24 mouse cellular contexts compared by ENCODE assay signal in the genomic region with DNA sequence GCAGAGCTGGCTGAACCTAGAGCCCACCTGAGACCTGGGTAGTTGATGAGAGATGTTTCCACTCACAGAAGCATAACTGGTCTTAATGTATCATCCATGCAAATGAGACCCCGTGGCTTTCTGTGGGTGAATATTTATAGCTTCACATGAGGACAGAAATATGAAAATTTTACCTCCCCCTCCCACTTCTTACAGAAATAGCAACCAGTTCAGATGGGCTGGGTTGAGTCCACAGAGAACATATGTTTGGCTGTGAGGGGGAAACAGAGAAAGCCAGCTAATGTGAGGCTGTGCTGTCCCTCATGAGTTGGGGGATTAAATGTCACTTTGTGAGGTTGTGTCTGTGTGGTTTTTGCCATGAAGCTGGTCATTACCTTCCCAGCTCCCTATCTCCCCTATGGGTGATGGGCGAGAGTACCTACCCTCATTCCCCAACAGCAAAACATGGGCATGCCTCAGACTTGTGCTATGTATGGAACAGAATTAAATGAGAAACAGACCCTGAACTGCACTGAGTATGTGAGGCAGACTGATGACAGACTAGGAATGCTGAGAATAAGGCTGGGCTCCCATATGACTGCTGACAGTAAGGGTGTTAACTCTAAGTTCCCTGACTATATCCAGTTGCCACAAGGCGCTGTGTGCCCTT.
DNase-seq lines count a peak whose midpoint lies in the region; ATAC-seq and TF ChIP-seq lines count a peak whose summit lies in the region.
"Had no signal": no experiment of that assay in that cellular context is flagged by ENCODE, and none has a peak within 500 bp of the region (broad histone marks: within the 10 kb centered on the region; RNA-seq: fewer than 3 reads in every experiment).

No protein-coding gene starts in this region.

- H3K4me1 ChIP-seq in forebrain, postnatal 0 days (ENCODE audit: insufficient read depth): no peaks in the 10 kb centered on the region
- H3K4me1 ChIP-seq in forebrain, embryonic 11.5 days (replicated peaks; ENCODE audit: control insufficient read depth, insufficient read depth, low read length): no peaks in the 10 kb centered on the region
- no peaks in the 10 kb centered on the region for H3K4me1 ChIP-seq in megakaryocyte, embryonic 14.5 days
- H3K4me1 ChIP-seq in embryonic facial prominence, embryonic 15.5 days: 0 out of 2 replicates have a peak, but pooled peaks cover 4% of the 10 kb centered on the region
- H3K4me1 ChIP-seq: forebrain, embryonic 15.5 days; heart, embryonic 13.5 days; liver, embryonic 13.5 days; midbrain, embryonic 10.5 days had no signal

- WGBS in forebrain, postnatal 0 days: 72% methylated on average over 3 of the region's 3 CpGs
- 86% methylated on average over 3 of the region's 3 CpGs for WGBS in forebrain, embryonic 11.5 days
- WGBS in embryonic facial prominence, embryonic 15.5 days: 47% methylated on average over 3 of the region's 3 CpGs

- peak; percentile 93 for ATAC-seq in forebrain, postnatal 0 days
- ATAC-seq in forebrain, embryonic 11.5 days (replicated peaks; ENCODE audit: low FRiP score): no peak
- no peak for ATAC-seq in megakaryocyte, adult 5-6 weeks (ENCODE audit: poor library complexity, severe bottlenecking)
- peak; percentile 83 for ATAC-seq in embryonic facial prominence, embryonic 15.5 days (ENCODE audit: insufficient number of reproducible peaks, low FRiP score, low TSS enrichment, low read depth)
- ATAC-seq: forebrain, embryonic 15.5 days had no signal

- no peak overlapping the region for H3K4me3 ChIP-seq in forebrain, postnatal 0 days (ENCODE audit: low read depth, low read length)
- H3K4me3 ChIP-seq in forebrain, embryonic 11.5 days (ENCODE audit: low read depth, low read length): no peak overlapping the region
- H3K4me3 ChIP-seq in megakaryocyte, embryonic 14.5 days (replicated peaks): peak overlapping the region; percentile 20
- no peak overlapping the region for H3K4me3 ChIP-seq in embryonic facial prominence, embryonic 15.5 days (replicated peaks)
- H3K4me3 ChIP-seq: erythroblast, embryonic 14.5 days; forebrain, embryonic 15.5 days; heart, embryonic 13.5 days; liver, embryonic 13.5 days; midbrain, embryonic 10.5 days had no signal

- no peak overlapping the region for H3K4me2 ChIP-seq in forebrain, postnatal 0 days (ENCODE audit: low read depth)
- H3K4me2 ChIP-seq in forebrain, embryonic 11.5 days (ENCODE audit: low read depth, low read length, severe bottlenecking): no peak overlapping the region
- H3K4me2 ChIP-seq in embryonic facial prominence, embryonic 15.5 days (replicated peaks): no peak overlapping the region
- H3K4me2 ChIP-seq: forebrain, embryonic 15.5 days; heart, embryonic 13.5 days; hindbrain, embryonic 14.5 days; liver, embryonic 13.5 days; lung, embryonic 14.5 days had no signal

- H3K9me3 ChIP-seq in forebrain, postnatal 0 days (ENCODE audit: low read length): no peaks in the 10 kb centered on the region
- no peaks in the 10 kb centered on the region for H3K9me3 ChIP-seq in forebrain, embryonic 11.5 days (ENCODE audit: control insufficient read depth, low read length)
- no peaks in the 10 kb centered on the region; the same call in 1 of the 2 replicates for H3K9me3 ChIP-seq in megakaryocyte, embryonic 14.5 days
- H3K9me3 ChIP-seq in embryonic facial prominence, embryonic 15.5 days (replicated peaks): 0 out of 2 replicates have a peak, but pooled peaks cover 4% of the 10 kb centered on the region
- H3K9me3 ChIP-seq: forebrain, embryonic 15.5 days; heart, embryonic 13.5 days; liver, embryonic 13.5 days; midbrain, embryonic 10.5 days had no signal

- 0 out of 2 replicates have a peak overlapping the region, but pooled peaks have one; percentile 15 for H3K27ac ChIP-seq in forebrain, postnatal 0 days (ENCODE audit: low read depth, low read length)
- no peak overlapping the region for H3K27ac ChIP-seq in forebrain, embryonic 11.5 days (ENCODE audit: low read depth, low read length)
- peak overlapping the region; percentile 8; the same call in 1 of the 2 replicates for H3K27ac ChIP-seq in embryonic facial prominence, embryonic 15.5 days (replicated peaks)
- H3K27ac ChIP-seq: forebrain, embryonic 15.5 days; heart, embryonic 13.5 days; hindbrain, embryonic 14.5 days; liver, embryonic 13.5 days; midbrain, embryonic 10.5 days had no signal

- no peak overlapping the region for H3K9ac ChIP-seq in forebrain, postnatal 0 days
- H3K9ac ChIP-seq in forebrain, embryonic 11.5 days (ENCODE audit: low read length): no peak overlapping the region
- no peak overlapping the region for H3K9ac ChIP-seq in embryonic facial prominence, embryonic 15.5 days
- H3K9ac ChIP-seq: forebrain, embryonic 15.5 days; heart, embryonic 13.5 days; hindbrain, embryonic 14.5 days; liver, embryonic 13.5 days; lung, embryonic 14.5 days had no signal

- peak; percentile 67 for DNase-seq in forebrain, postnatal 0 days
- no peak for DNase-seq in forebrain, embryonic 11.5 days (ENCODE audit: low spot score)
- DNase-seq in T-cell, adult 2 months (ENCODE audit: low spot score): no peak
- no peak for DNase-seq in ovary, postnatal 36 days (ENCODE audit: low spot score)
- DNase-seq: adrenal gland, adult 8-10 months; B cell, adult 2 months; cerebellum, postnatal 10 days; gastrocnemius, postnatal 14 days; heart, adult 18-20 months; kidney, adult 8-10 months; kidney, postnatal 36 days; liver, embryonic 13.5 days; lung, embryonic 14.5 days; lung, postnatal 36 days; retina, postnatal 1 day; thymus, postnatal 36 days had no signal

- no peak for TF ChIP-seq CTCF in forebrain, postnatal 0 days (IDR thresholded peaks at IDR 0.05; ENCODE audit: low read depth)

- H3K27me3 ChIP-seq in forebrain, postnatal 0 days (ENCODE audit: insufficient read depth, low read length): no peaks in the 10 kb centered on the region
- H3K27me3 ChIP-seq in forebrain, embryonic 11.5 days (ENCODE audit: control insufficient read depth, insufficient read depth, low read length): no peaks in the 10 kb centered on the region
- no peaks in the 10 kb centered on the region for H3K27me3 ChIP-seq in megakaryocyte, embryonic 14.5 days (replicated peaks)
- no peaks in the 10 kb centered on the region for H3K27me3 ChIP-seq in embryonic facial prominence, embryonic 15.5 days
- H3K27me3 ChIP-seq: forebrain, embryonic 15.5 days; heart, embryonic 13.5 days; liver, embryonic 13.5 days had no signal

- H3K36me3 ChIP-seq in forebrain, postnatal 0 days (ENCODE audit: insufficient read depth): no peaks in the 10 kb centered on the region
- H3K36me3 ChIP-seq in forebrain, embryonic 11.5 days (ENCODE audit: control insufficient read depth, insufficient read depth, low read length): no peaks in the 10 kb centered on the region
- H3K36me3 ChIP-seq in megakaryocyte, embryonic 14.5 days (replicated peaks; ENCODE audit: low read length): no peaks in the 10 kb centered on the region
- no peaks in the 10 kb centered on the region for H3K36me3 ChIP-seq in embryonic facial prominence, embryonic 15.5 days
- H3K36me3 ChIP-seq: forebrain, embryonic 15.5 days; heart, embryonic 13.5 days; liver, embryonic 13.5 days; midbrain, embryonic 10.5 days had no signal

Comparison
In these comparisons a context has a peak if more than half of its experiments do, and no peak if none do; other contexts are left out.
1. ATAC-seq: peak in forebrain, postnatal 0 days (single experiment) and embryonic facial prominence, embryonic 15.5 days (single experiment); none in forebrain, embryonic 11.5 days (single experiment) and megakaryocyte, adult 5-6 weeks (single experiment).